Mouse (Mus musculus) ES-Bruce4 (cell line): ENCODE results near the gene Olfr1414.

Experiments
- CTCF ChIP-seq: IDR thresholded peaks from one replicate; pipeline ENCODE4 v1.8.1; 2011; ENCODE audit warnings: low read depth, low read length
- EP300 ChIP-seq: IDR thresholded peaks from 2 replicates; pipeline ENCODE4 v1.6.1; 2011; ENCODE audit warnings: low read depth, low read length; ENCODE audit not compliant: insufficient read depth
- POLR2A ChIP-seq: IDR thresholded peaks from one replicate; pipeline ENCODE4 v1.8.1; 2011; ENCODE audit warnings: low read length; ENCODE audit not compliant: insufficient read depth

DNA sequence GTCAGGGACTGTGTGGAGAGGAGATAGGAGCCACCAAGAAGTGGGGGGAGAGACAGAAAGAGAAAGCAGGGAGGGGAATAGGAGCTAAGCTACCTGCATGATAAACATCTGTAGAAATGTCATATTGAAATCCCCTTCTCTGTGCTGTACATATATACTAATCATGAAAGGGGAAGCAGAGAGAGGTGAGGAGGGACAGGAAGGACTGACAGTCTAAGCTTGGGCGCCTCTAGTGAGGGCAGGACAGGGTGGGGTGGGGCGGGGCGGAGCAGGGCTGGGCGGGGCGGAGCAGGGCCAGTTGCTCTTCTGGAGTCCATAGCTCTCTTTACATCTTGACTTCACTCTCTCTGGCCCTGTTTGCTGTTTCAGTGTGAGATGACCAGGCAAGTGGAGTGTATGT lies 18.5 kb upstream of the Olfr1414 start:
- TF ChIP-seq CTCF (no peak), POLR2A (no peak), EP300 (no peak)
